Mouse (Mus musculus) forebrain, embryonic 15.5 days (tissue): Measurements from ENCODE around the gene Ccdc74a. TPM values are rescaled to one million over a fixed set of nuclear protein-coding genes. Genes with fewer than 3 reads are reported as not detected.

Experiments used
- ATAC-seq: fragments of 200-750 bp; cut with Nextera tagmentation; replicated peaks from 2 replicates; pipeline ENCODE4 v1.8.0; 2017; ENCODE audit warnings: mild to moderate bottlenecking, moderate TSS enrichment, moderate library complexity
- H3K27ac ChIP-seq: fragments of 300-500 bp; sonication (generic); replicated peaks from 2 replicates; pipeline ENCODE4 v1.5.1; 2015; ENCODE audit warnings: mild to moderate bottlenecking, inconsistent platforms
- H3K27me3 ChIP-seq: fragments of 300-500 bp; sonication (generic); 2 replicates; pipeline ENCODE4 v1.6.1; 2015; ENCODE audit warnings: inconsistent platforms
- H3K36me3 ChIP-seq: fragments of 300-500 bp; sonication (generic); 2 replicates; pipeline ENCODE4 v1.6.1; 2015; ENCODE audit warnings: mild to moderate bottlenecking, inconsistent platforms
- H3K4me1 ChIP-seq: fragments of 300-500 bp; sonication (generic); 2 replicates; pipeline ENCODE4 v1.6.1; 2015; ENCODE audit warnings: inconsistent platforms
- H3K4me2 ChIP-seq: fragments of 300-500 bp; sonication (generic); replicated peaks from 2 replicates; pipeline ENCODE4 v1.6.1; 2015; ENCODE audit warnings: mild to moderate bottlenecking, inconsistent platforms
- H3K4me3 ChIP-seq: fragments of 300-500 bp; sonication (generic); 2 replicates; pipeline ENCODE4 v1.5.1; 2015; ENCODE audit warnings: mild to moderate bottlenecking, inconsistent platforms
- H3K9ac ChIP-seq: fragments of 300-500 bp; sonication (generic); replicated peaks from 2 replicates; pipeline ENCODE4 v1.6.1; 2015; ENCODE audit warnings: mild to moderate bottlenecking, inconsistent platforms
- H3K9me3 ChIP-seq: fragments of 300-500 bp; sonication (generic); 2 replicates; pipeline ENCODE4 v1.6.1; 2016; ENCODE audit warnings: inconsistent platforms
- WGBS: fragments of 180-500 bp; shearing (Covaris S2); methylation state at CpG from one replicate; pipeline ENCODE4 v1.1.7; 2015; ENCODE audit warnings: mixed read lengths; 5-methylcytosine and 5-hydroxymethylcytosine counted together
- polyA plus RNA-seq: library from polyadenylated mRNA; unstranded; fragments of >200 nt; fragmentation: Nextera tagmentation; extraction: Ambion mirVana; gene quantifications from 2 replicates; pipeline ENCODE4 v1.2.1, GENCODE M21; 2015

Ccdc74a gene
- polyA plus RNA-seq, 1 experiment from 2014 or later: 8.3 TPM

- no peaks in the 10 kb centered on the region for H3K27me3 ChIP-seq
- no peak overlapping the region for H3K27ac ChIP-seq
- ATAC-seq: no peak
- H3K9me3 ChIP-seq: no peaks in the 10 kb centered on the region
- H3K36me3 ChIP-seq: peaks cover 71% of the 10 kb centered on the region
- H3K9ac ChIP-seq: no peak overlapping the region
- no peak overlapping the region for H3K4me2 ChIP-seq
- no peaks in the 10 kb centered on the region for H3K4me1 ChIP-seq
- 97% methylated on average over 5 of the region's 5 CpGs for WGBS
- no peak overlapping the region for H3K4me3 ChIP-seq
Observed at GRCm38 (mm10) chr16:17626269-17626555, 20.1 kb upstream of the Ccdc74a start.

DNA sequence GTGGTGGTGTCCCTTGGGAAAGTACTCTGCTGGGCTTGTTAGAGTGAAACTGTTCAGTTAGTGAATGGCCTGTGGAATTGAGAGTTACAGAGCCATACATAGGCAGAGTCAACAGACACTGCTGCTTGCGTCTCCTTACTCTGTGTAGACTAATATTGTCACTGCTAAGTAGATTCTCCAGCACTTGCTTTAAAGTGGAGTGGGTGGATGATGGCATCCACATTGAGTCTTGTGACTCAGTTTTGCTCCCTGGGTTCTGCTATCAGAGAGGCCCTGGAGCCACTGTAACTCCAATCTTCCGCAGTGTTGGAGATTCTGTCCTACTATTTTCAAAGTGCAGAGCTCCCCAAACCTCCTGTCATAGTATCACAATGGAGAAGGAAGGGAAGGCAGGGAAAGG, 13.7 kb upstream of the Ccdc74a start:
- WGBS: 98% methylated on average over 2 of the region's 2 CpGs
- Histone ChIP-seq H3K36me3 (peaks cover 57% of the 10 kb centered on the region), H3K9ac (no peak overlapping the region), H3K4me3 (no peak overlapping the region), H3K27me3 (no peaks in the 10 kb centered on the region), H3K4me1 (no peaks in the 10 kb centered on the region), H3K9me3 (no peaks in the 10 kb centered on the region), H3K27ac (no peak overlapping the region), H3K4me2 (no peak overlapping the region)
- ATAC-seq: no peak

GRCm38 (mm10) chr16:17633481-17634181, 12.6 kb upstream of the Ccdc74a start:
- Histone ChIP-seq H3K4me3 (no peak overlapping the region), H3K36me3 (peaks cover 56% of the 10 kb centered on the region), H3K9me3 (no peaks in the 10 kb centered on the region), H3K9ac (no peak overlapping the region), H3K4me1 (no peaks in the 10 kb centered on the region), H3K4me2 (no peak overlapping the region), H3K27me3 (no peaks in the 10 kb centered on the region), H3K27ac (no peak overlapping the region)
- no peak for ATAC-seq
- 77% methylated on average over 8 of the region's 8 CpGs for WGBS

GRCm38 (mm10) chr16:17636904-17637303, 9.4 kb upstream of the Ccdc74a start:
- Histone ChIP-seq H3K36me3 (peaks cover 53% of the 10 kb centered on the region), H3K4me1 (no peaks in the 10 kb centered on the region), H3K4me3 (no peak overlapping the region), H3K9ac (0 out of 2 replicates have a peak overlapping the region, but pooled peaks have one; percentile 13), H3K27ac (no peak overlapping the region), H3K4me2 (no peak overlapping the region), H3K9me3 (no peaks in the 10 kb centered on the region), H3K27me3 (no peaks in the 10 kb centered on the region)
- WGBS: 84% methylated on average over 2 of the region's 2 CpGs
- no peak for ATAC-seq

- Histone ChIP-seq H3K9me3 (no peaks in the 10 kb centered on the region), H3K9ac (no peak overlapping the region), H3K27me3 (no peaks in the 10 kb centered on the region), H3K4me2 (no peak overlapping the region), H3K27ac (no peak overlapping the region), H3K4me1 (no peaks in the 10 kb centered on the region), H3K36me3 (peaks cover 51% of the 10 kb centered on the region), H3K4me3 (no peak overlapping the region)
- no peak for ATAC-seq
- WGBS: 80% methylated on average over 2 of the region's 2 CpGs
Observed at GRCm38 (mm10) chr16:17637610-17638009, 8.7 kb upstream of the Ccdc74a start.

- Histone ChIP-seq H3K27ac (no peak overlapping the region), H3K27me3 (no peaks in the 10 kb centered on the region), H3K36me3 (peaks cover 46% of the 10 kb centered on the region), H3K4me3 (no peak overlapping the region), H3K9me3 (no peaks in the 10 kb centered on the region), H3K4me2 (no peak overlapping the region), H3K4me1 (no peaks in the 10 kb centered on the region), H3K9ac (no peak overlapping the region)
- ATAC-seq: no peak
- 92% methylated on average over 9 of the region's 9 CpGs for WGBS
Observed at GRCm38 (mm10) chr16:17638036-17638628, 8.1 kb upstream of the Ccdc74a start.

DNA sequence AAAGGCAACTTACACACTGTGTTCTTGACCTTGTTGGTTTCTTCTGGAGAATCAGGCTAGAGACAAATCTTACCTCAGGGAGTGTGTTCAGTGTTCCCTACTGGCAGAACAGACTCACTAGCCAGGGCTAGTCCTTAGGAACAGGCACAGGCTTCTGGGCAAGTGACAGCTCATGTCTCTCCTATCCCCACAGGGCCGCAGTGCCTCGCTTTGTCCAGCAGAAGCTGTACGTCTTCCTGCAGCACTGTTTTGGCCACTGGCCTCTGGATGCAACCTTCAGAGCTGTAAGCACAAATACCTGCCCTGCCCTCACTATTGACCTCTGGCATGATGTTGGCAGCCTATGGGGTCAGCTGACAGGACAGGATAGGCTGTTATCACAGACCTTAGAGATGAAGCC, 7.2 kb upstream of the Ccdc74a start:
- Histone ChIP-seq H3K4me1 (no peaks in the 10 kb centered on the region), H3K9me3 (no peaks in the 10 kb centered on the region), H3K4me2 (no peak overlapping the region), H3K36me3 (peaks cover 48% of the 10 kb centered on the region), H3K27me3 (no peaks in the 10 kb centered on the region), H3K9ac (no peak overlapping the region), H3K27ac (no peak overlapping the region), H3K4me3 (no peak overlapping the region)
- no peak for ATAC-seq
- WGBS: 90% methylated on average over 3 of the region's 3 CpGs

DNA sequence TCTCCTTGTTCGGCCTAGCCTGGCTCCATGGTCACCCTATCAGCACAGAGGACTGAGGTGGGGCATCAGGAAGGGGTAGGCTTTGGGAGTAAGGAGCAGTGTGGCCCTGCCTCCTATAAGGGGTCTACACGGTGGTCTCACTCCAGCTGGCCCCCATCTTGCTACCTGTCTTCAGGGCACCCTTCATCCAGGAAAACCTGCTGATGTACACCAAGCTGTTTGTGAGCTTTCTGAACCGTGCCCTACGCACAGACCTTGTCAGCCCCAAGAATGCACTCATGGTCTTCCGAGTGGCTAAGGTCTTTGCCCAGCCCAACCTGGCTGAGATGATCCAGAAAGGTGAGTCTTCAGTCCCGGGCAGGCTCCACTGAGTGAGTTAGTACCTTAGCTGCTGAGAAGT, 6.3 kb upstream of the Ccdc74a start:
- no peak for ATAC-seq
- Histone ChIP-seq H3K9me3 (no peaks in the 10 kb centered on the region), H3K27ac (no peak overlapping the region), H3K4me3 (no peak overlapping the region), H3K36me3 (peaks cover 43% of the 10 kb centered on the region), H3K27me3 (no peaks in the 10 kb centered on the region), H3K4me1 (no peaks in the 10 kb centered on the region), H3K4me2 (no peak overlapping the region), H3K9ac (no peak overlapping the region)
- WGBS: 97% methylated on average over 6 of the region's 6 CpGs

- Histone ChIP-seq H3K27ac (no peak overlapping the region), H3K4me1 (no peaks in the 10 kb centered on the region), H3K9ac (no peak overlapping the region), H3K4me3 (no peak overlapping the region), H3K4me2 (no peak overlapping the region), H3K27me3 (no peaks in the 10 kb centered on the region), H3K36me3 (peaks cover 43% of the 10 kb centered on the region), H3K9me3 (no peaks in the 10 kb centered on the region)
- 92% methylated on average over 9 of the region's 9 CpGs for WGBS
- ATAC-seq: no peak
Observed at GRCm38 (mm10) chr16:17640706-17641105, 5.6 kb upstream of the Ccdc74a start.

DNA sequence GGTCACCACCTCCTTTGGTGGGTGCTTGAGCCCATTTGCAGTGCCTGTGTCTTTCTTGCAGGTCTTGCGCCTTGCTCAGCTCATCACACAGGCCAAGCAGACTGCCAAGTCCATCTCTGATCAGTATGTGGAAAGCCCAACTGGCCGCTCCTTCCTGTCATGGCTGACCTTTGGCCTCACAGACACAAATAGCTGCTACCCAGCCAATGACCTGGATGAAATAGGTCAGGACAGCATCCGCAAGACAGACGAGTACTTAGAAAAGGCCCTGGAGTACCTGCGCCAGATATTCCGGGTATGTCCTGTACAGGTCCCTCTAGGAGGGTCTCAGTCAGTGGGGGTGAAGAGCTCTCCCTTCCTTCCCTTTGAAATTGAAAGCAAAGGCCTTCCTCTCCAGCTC, 5.0 kb upstream of the Ccdc74a start:
- peaks cover 4% of the 10 kb centered on the region for H3K4me1 ChIP-seq
- H3K36me3 ChIP-seq: peaks cover 43% of the 10 kb centered on the region
- no peaks in the 10 kb centered on the region for H3K27me3 ChIP-seq
- no peak overlapping the region for H3K4me3 ChIP-seq
- WGBS: 89% methylated on average over 6 of the region's 6 CpGs
- ATAC-seq: no peak
- no peak overlapping the region for H3K9ac ChIP-seq
- H3K9me3 ChIP-seq: no peaks in the 10 kb centered on the region
- H3K4me2 ChIP-seq: no peak overlapping the region
- no peak overlapping the region for H3K27ac ChIP-seq

- Histone ChIP-seq H3K4me2 (no peak overlapping the region), H3K9ac (no peak overlapping the region), H3K36me3 (peaks cover 43% of the 10 kb centered on the region), H3K4me1 (peaks cover 11% of the 10 kb centered on the region), H3K27me3 (no peaks in the 10 kb centered on the region), H3K27ac (no peak overlapping the region), H3K4me3 (no peak overlapping the region), H3K9me3 (no peaks in the 10 kb centered on the region)
- no peak for ATAC-seq
- 82% methylated on average over 8 of the region's 8 CpGs for WGBS
Observed at GRCm38 (mm10) chr16:17642311-17642710, 4.0 kb upstream of the Ccdc74a start.

- Histone ChIP-seq H3K27me3 (no peaks in the 10 kb centered on the region), H3K4me3 (no peak overlapping the region), H3K9ac (no peak overlapping the region), H3K4me2 (no peak overlapping the region), H3K36me3 (peaks cover 36% of the 10 kb centered on the region), H3K4me1 (peaks cover 11% of the 10 kb centered on the region), H3K27ac (no peak overlapping the region), H3K9me3 (no peaks in the 10 kb centered on the region)
- WGBS: 88% methylated on average over 4 of the region's 4 CpGs
- no peak for ATAC-seq
Observed at GRCm38 (mm10) chr16:17643437-17643990, 2.8 kb upstream of the Ccdc74a start.

- H3K9ac ChIP-seq: peak overlapping the region; percentile 69
- H3K9me3 ChIP-seq: no peaks in the 10 kb centered on the region
- no peak for ATAC-seq
- H3K27me3 ChIP-seq: no peaks in the 10 kb centered on the region
- H3K4me1 ChIP-seq: peaks cover 11% of the 10 kb centered on the region
- H3K4me2 ChIP-seq: peak overlapping the region; percentile 79
- no peak overlapping the region for H3K27ac ChIP-seq
- peaks cover 26% of the 10 kb centered on the region for H3K36me3 ChIP-seq
- 13% methylated on average over 1 of the region's 1 CpGs for WGBS
- peak overlapping the region; percentile 61; the same call in 1 of the 2 replicates for H3K4me3 ChIP-seq
Observed at GRCm38 (mm10) chr16:17647156-17647555, 886 bp downstream of the Ccdc74a start.
